Mouse (Mus musculus) ES-E14 (cell line): ENCODE data around the gene Ica1.

Experiments
- CHD2 ChIP-seq: IDR thresholded peaks from 2 replicates; pipeline ENCODE4 v1.6.1; 2014; ENCODE audit warnings: mild to moderate bottlenecking, low read depth, low read length, inconsistent platforms
- ZNF384 ChIP-seq: IDR thresholded peaks from 2 replicates; pipeline ENCODE4 v1.6.1; 2012; ENCODE audit warnings: low read depth, low read length, inconsistent platforms

- TF ChIP-seq ZNF384 (no peak), CHD2 (no peak)
Measured at GRCm38 (mm10) chr6:8659194-8659959, 118.9 kb downstream of the Ica1 start.
